Mouse (Mus musculus): Measurements from ENCODE around the gene March1.

The March1 gene

GRCm38 (mm10) chr8:66404711-66405414 lies 787.2 kb downstream of the March1 start:
- in situ Hi-C loops (cut with MboI; ENCODE audit: unreplicated experiment in 2 of 2): loop anchor here (5.0 to 25.0 kb wide), 2 partner anchors 73 to 1307 kb away; no protein-coding TSS in a partner anchor

- in situ Hi-C loops (cut with MboI; ENCODE audit: unreplicated experiment in 2 of 2): loop anchor here (5.0 to 25.0 kb wide), 2 partner anchors 73 to 1307 kb away; no protein-coding TSS in a partner anchor
Observed at GRCm38 (mm10) chr8:66405796-66406195, 788.1 kb downstream of the March1 start.

GRCm38 (mm10) chr8:66406596-66407361 lies 789.1 kb downstream of the March1 start:
- in situ Hi-C loops (cut with MboI; ENCODE audit: unreplicated experiment in 2 of 2): loop anchor here (5.0 to 25.0 kb wide), 2 partner anchors 74 to 1306 kb away; no protein-coding TSS in a partner anchor

- in situ Hi-C loops (cut with MboI; ENCODE audit: unreplicated experiment in 2 of 2): loop anchor here in 1 of 2 experiments (25.0 kb wide), 1 partner anchor 1302 kb away; no protein-coding TSS in a partner anchor
Observed at GRCm38 (mm10) chr8:66410080-66410615, 792.4 kb downstream of the March1 start.

- in situ Hi-C loops (cut with MboI; ENCODE audit: unreplicated experiment in 2 of 2): loop anchor here in 1 of 2 experiments (25.0 kb wide), 1 partner anchor 1299 kb away; no protein-coding TSS in a partner anchor
Observed at GRCm38 (mm10) chr8:66413101-66413500, 795.4 kb downstream of the March1 start.

- in situ Hi-C loops (cut with MboI; ENCODE audit: unreplicated experiment in 2 of 2): loop anchor here in 1 of 2 experiments (25.0 kb wide), 1 partner anchor 1297 kb away; no protein-coding TSS in a partner anchor
Observed at GRCm38 (mm10) chr8:66415234-66415633, 797.5 kb downstream of the March1 start.

- in situ Hi-C loops (cut with MboI; ENCODE audit: unreplicated experiment in 2 of 2): loop anchor here in 1 of 2 experiments (25.0 kb wide), 1 partner anchor 1295 kb away; no protein-coding TSS in a partner anchor
Observed at GRCm38 (mm10) chr8:66417591-66417990, 799.9 kb downstream of the March1 start.

- in situ Hi-C loops (cut with MboI; ENCODE audit: unreplicated experiment in 2 of 2): loop anchor here (25.0 kb wide), 3 partner anchors 268 to 1818 kb away; no protein-coding TSS in a partner anchor
Observed at GRCm38 (mm10) chr8:66430639-66431038, 812.9 kb downstream of the March1 start.

GRCm38 (mm10) chr8:66433577-66433976 lies 815.9 kb downstream of the March1 start:
- in situ Hi-C loops (cut with MboI; ENCODE audit: unreplicated experiment in 2 of 2): loop anchor here (25.0 kb wide), 3 partner anchors 271 to 1821 kb away; no protein-coding TSS in a partner anchor

- in situ Hi-C loops (cut with MboI; ENCODE audit: unreplicated experiment in 2 of 2): loop anchor here (25.0 kb wide), 3 partner anchors 275 to 1825 kb away; no protein-coding TSS in a partner anchor
Observed at GRCm38 (mm10) chr8:66436804-66437203, 819.1 kb downstream of the March1 start.

- in situ Hi-C loops (cut with MboI; ENCODE audit: unreplicated experiment in 2 of 2): loop anchor here (25.0 kb wide), 3 partner anchors 276 to 1826 kb away; no protein-coding TSS in a partner anchor
Observed at GRCm38 (mm10) chr8:66437929-66438328, 820.2 kb downstream of the March1 start.

GRCm38 (mm10) chr8:66438468-66438867 lies 820.8 kb downstream of the March1 start:
- in situ Hi-C loops (cut with MboI; ENCODE audit: unreplicated experiment in 2 of 2): loop anchor here (25.0 kb wide), 3 partner anchors 276 to 1826 kb away; no protein-coding TSS in a partner anchor

- in situ Hi-C loops (cut with MboI; ENCODE audit: unreplicated experiment in 2 of 2): loop anchor here (5.0 to 25.0 kb wide), 9 partner anchors 56 to 1829 kb away; partner anchors contain the start of gene Tmem192 (in 2 of the 2)
Observed at GRCm38 (mm10) chr8:66441123-66441522, 823.4 kb downstream of the March1 start.

- in situ Hi-C loops (cut with MboI; ENCODE audit: unreplicated experiment in 2 of 2): loop anchor here (5.0 to 25.0 kb wide), 9 partner anchors 55 to 1830 kb away; partner anchors contain the start of gene Tmem192 (in 2 of the 2)
Observed at GRCm38 (mm10) chr8:66442778-66443177, 825.1 kb downstream of the March1 start.

GRCm38 (mm10) chr8:66444141-66444540 lies 826.4 kb downstream of the March1 start:
- in situ Hi-C loops (cut with MboI; ENCODE audit: unreplicated experiment in 2 of 2): loop anchor here (5.0 to 25.0 kb wide), 9 partner anchors 53 to 1832 kb away; partner anchors contain the start of gene Tmem192 (in 2 of the 2)

- in situ Hi-C loops (cut with MboI; ENCODE audit: unreplicated experiment in 2 of 2): loop anchor here (10.0 to 25.0 kb wide), 4 partner anchors 283 to 1833 kb away; no protein-coding TSS in a partner anchor
Observed at GRCm38 (mm10) chr8:66445351-66445750, 827.7 kb downstream of the March1 start.

GRCm38 (mm10) chr8:66450691-66451090 lies 833.0 kb downstream of the March1 start:
- in situ Hi-C loops (cut with MboI; ENCODE audit: unreplicated experiment in 2 of 2): loop anchor here in 1 of 2 experiments (5.0 kb wide), 2 partner anchors 47 to 952 kb away; no protein-coding TSS in a partner anchor

- in situ Hi-C loops (cut with MboI; ENCODE audit: unreplicated experiment in 2 of 2): no loop called here
Observed at GRCm38 (mm10) chr8:66457057-66457456, 839.4 kb downstream of the March1 start.

- in situ Hi-C loops (cut with MboI; ENCODE audit: unreplicated experiment in 2 of 2): no loop called here
Observed at GRCm38 (mm10) chr8:66469821-66470220, 852.1 kb downstream of the March1 start.

GRCm38 (mm10) chr8:66476880-66477279 lies 859.2 kb downstream of the March1 start:
- in situ Hi-C loops (cut with MboI; ENCODE audit: unreplicated experiment in 2 of 2): loop anchor here (25.0 kb wide), 3 partner anchors 385 to 1865 kb away; partner anchors contain the start of genes Msmo1 (in 2 of the 2) and Naf1 (in 2 of the 2)
